Mouse (Mus musculus): ENCODE measurements around the gene Ftl1. TPM values are rescaled to one million over a fixed set of nuclear protein-coding genes. Genes with fewer than 3 reads are reported as not detected.
A peak's percentile ranks its signal among the peaks of the same experiment; 100 is the strongest.

Ftl1 gene
- polyA plus RNA-seq, 1 experiment = 2,131 TPM

- WGBS = 88% methylated on average over 15 of the region's 15 CpGs
- Histone ChIP-seq H3K4me1 (ENCODE audit: control insufficient read depth, insufficient read depth, low read length) (peaks cover 3% of the 10 kb centered on the region; the same call in 1 of the 2 replicates), H3K4me3 (replicated peaks; ENCODE audit: control insufficient read depth, low read depth, low read length) (no peak overlapping the region), H3K27ac (ENCODE audit: control insufficient read depth, insufficient read depth, low read depth, low read length, poor library complexity) (no peak overlapping the region)
- TF ChIP-seq CTCF (IDR thresholded peaks at IDR 0.05; ENCODE audit: control insufficient read depth, insufficient read depth, low read length) (no peak), POLR2A (IDR thresholded peaks at IDR 0.05; ENCODE audit: borderline replicate concordance, control insufficient read depth, low read depth, low read length) (no peak)
These were observed 4.7 kb downstream of the Ftl1 start for GRCm38 (mm10) chr7:45454971-45455370.

- WGBS = 59% methylated on average over 23 of the region's 23 CpGs
- H3K4me3 ChIP-seq (replicated peaks; ENCODE audit: control insufficient read depth, low read depth, low read length) = no peak overlapping the region
- no peaks in the 10 kb centered on the region for H3K4me1 ChIP-seq (ENCODE audit: control insufficient read depth, insufficient read depth, low read length)
- H3K27ac ChIP-seq (ENCODE audit: control insufficient read depth, insufficient read depth, low read depth, low read length, poor library complexity) = no peak overlapping the region
- TF ChIP-seq POLR2A (IDR thresholded peaks at IDR 0.05; ENCODE audit: borderline replicate concordance, control insufficient read depth, low read depth, low read length) = no peak
- TF ChIP-seq CTCF (IDR thresholded peaks at IDR 0.05; ENCODE audit: control insufficient read depth, insufficient read depth, low read length) = peak; percentile 85
These were observed 8.2 kb downstream of the Ftl1 start for GRCm38 (mm10) chr7:45451344-45451982.

- TF ChIP-seq CTCF (IDR thresholded peaks at IDR 0.05; ENCODE audit: control insufficient read depth, insufficient read depth, low read length) (no peak), POLR2A (IDR thresholded peaks at IDR 0.05; ENCODE audit: borderline replicate concordance, control insufficient read depth, low read depth, low read length) (no peak)
- no peak overlapping the region for H3K27ac ChIP-seq (ENCODE audit: control insufficient read depth, insufficient read depth, low read depth, low read length, poor library complexity)
- WGBS = 85% methylated on average over 1 of the region's 1 CpGs
- H3K4me1 ChIP-seq (ENCODE audit: control insufficient read depth, insufficient read depth, low read length) = no peaks in the 10 kb centered on the region
- no peak overlapping the region for H3K4me3 ChIP-seq (replicated peaks; ENCODE audit: control insufficient read depth, low read depth, low read length)
These were observed 9.7 kb downstream of the Ftl1 start for GRCm38 (mm10) chr7:45449974-45450373.

GRCm38 (mm10) chr7:45447325-45447990 lies 12.2 kb downstream of the Ftl1 start:
- H3K4me1 ChIP-seq (ENCODE audit: control insufficient read depth, insufficient read depth, low read length) = no peaks in the 10 kb centered on the region
- H3K27ac ChIP-seq (ENCODE audit: control insufficient read depth, insufficient read depth, low read depth, low read length, poor library complexity) = no peak overlapping the region
- 41% methylated on average over 11 of the region's 11 CpGs for WGBS
- H3K4me3 ChIP-seq (replicated peaks; ENCODE audit: control insufficient read depth, low read depth, low read length) = no peak overlapping the region
- TF ChIP-seq CTCF (IDR thresholded peaks at IDR 0.05; ENCODE audit: control insufficient read depth, insufficient read depth, low read length) (peak; percentile 49), POLR2A (IDR thresholded peaks at IDR 0.05; ENCODE audit: borderline replicate concordance, control insufficient read depth, low read depth, low read length) (no peak)

- H3K4me1 ChIP-seq (ENCODE audit: control insufficient read depth, insufficient read depth, low read length) = no peaks in the 10 kb centered on the region
- H3K4me3 ChIP-seq (replicated peaks; ENCODE audit: control insufficient read depth, low read depth, low read length) = no peak overlapping the region
- no peak for TF ChIP-seq POLR2A (IDR thresholded peaks at IDR 0.05; ENCODE audit: borderline replicate concordance, control insufficient read depth, low read depth, low read length)
- TF ChIP-seq CTCF (IDR thresholded peaks at IDR 0.05; ENCODE audit: control insufficient read depth, insufficient read depth, low read length) = no peak
- no peak overlapping the region for H3K27ac ChIP-seq (ENCODE audit: control insufficient read depth, insufficient read depth, low read depth, low read length, poor library complexity)
These were observed 13.1 kb downstream of the Ftl1 start for GRCm38 (mm10) chr7:45446589-45446988.

GRCm38 (mm10) chr7:45443526-45444420 lies 15.9 kb downstream of the Ftl1 start:
- 81% methylated on average over 22 of the region's 22 CpGs for WGBS

GRCm38 (mm10) chr7:45437521-45438276 lies 22.0 kb downstream of the Ftl1 start, which contains the start of gene Ruvbl2:
TSS of gene Ruvbl2 (minus strand) at chr7:45438096.
- H3K4me3 ChIP-seq (replicated peaks; ENCODE audit: control insufficient read depth, low read depth, low read length) = no peak within 1 kb of the TSS
- WGBS = 70% methylated on average over 19 of the region's 19 CpGs
- peaks cover 8% of the 10 kb centered on the region; the same call in 1 of the 2 replicates for H3K4me1 ChIP-seq (ENCODE audit: control insufficient read depth, insufficient read depth, low read length)
- no peak within 1 kb of the TSS; the same call in 1 of the 2 replicates for H3K27ac ChIP-seq (ENCODE audit: control insufficient read depth, insufficient read depth, low read depth, low read length, poor library complexity)
- 0 out of 2 replicates have a peak, but pooled peaks have one; percentile 12 for TF ChIP-seq POLR2A (IDR thresholded peaks at IDR 0.05; ENCODE audit: borderline replicate concordance, control insufficient read depth, low read depth, low read length)
- no peak for TF ChIP-seq CTCF (IDR thresholded peaks at IDR 0.05; ENCODE audit: control insufficient read depth, insufficient read depth, low read length)

More at GRCm38 (mm10) chr7:45443526-45444420, 15.9 kb downstream of the Ftl1 start:
- TF ChIP-seq POLR2A (IDR thresholded peaks at IDR 0.05; ENCODE audit: borderline replicate concordance, control insufficient read depth, low read depth, low read length) = no peak
- no peak for TF ChIP-seq CTCF (IDR thresholded peaks at IDR 0.05; ENCODE audit: control insufficient read depth, insufficient read depth, low read length)
- Histone ChIP-seq H3K4me1 (ENCODE audit: control insufficient read depth, insufficient read depth, low read length) (no peaks in the 10 kb centered on the region), H3K4me3 (replicated peaks; ENCODE audit: control insufficient read depth, low read depth, low read length) (no peak overlapping the region), H3K27ac (ENCODE audit: control insufficient read depth, insufficient read depth, low read depth, low read length, poor library complexity) (no peak overlapping the region)
